Mouse (Mus musculus) neutrophil, adult 5-6 weeks (primary cell): ENCODE measurements around the gene Slc24a3. TPM values are rescaled to one million over a fixed set of nuclear protein-coding genes. Genes with fewer than 3 reads are reported as not detected.

Source experiments
- ATAC-seq: fragments of 151-379, 151-347 bp; 2 replicates; pipeline ENCODE4 v1.8.0; 2017; ENCODE audit warnings: mild to moderate bottlenecking, moderate TSS enrichment; ENCODE audit not compliant: insufficient number of reproducible peaks, poor library complexity, low FRiP score, severe bottlenecking; ENCODE audit errors: extremely low read depth
- total RNA-seq: library from RNA; stranded (forward); fragments of 200-1000 nt; gene quantifications from 2 replicates; pipeline ENCODE4 v1.2.3, GENCODE M21; 2017

Slc24a3 gene
- total RNA-seq, 1 experiment from 2014 or later = 1.0 TPM

DNA sequence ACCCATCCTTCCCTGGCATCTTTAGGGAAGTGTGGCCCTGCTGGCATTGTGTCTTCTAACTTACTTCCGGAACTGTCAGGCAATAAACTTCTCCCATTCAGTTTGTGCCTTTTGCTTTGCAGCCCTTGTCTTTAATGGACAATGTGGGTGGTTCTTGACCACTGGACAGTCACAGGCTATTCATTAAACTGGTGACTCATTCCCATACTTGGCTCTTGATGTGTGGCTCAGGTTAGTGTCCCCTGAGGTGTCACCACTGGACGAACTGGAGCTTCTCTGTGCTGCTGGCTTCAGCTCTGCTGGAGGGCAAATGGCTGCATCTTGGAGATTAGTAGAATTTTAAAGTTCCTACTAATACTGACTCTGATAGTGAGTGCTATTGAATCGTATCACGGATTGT is 518.5 kb downstream of the Slc24a3 start:
- no peak for ATAC-seq

DNA sequence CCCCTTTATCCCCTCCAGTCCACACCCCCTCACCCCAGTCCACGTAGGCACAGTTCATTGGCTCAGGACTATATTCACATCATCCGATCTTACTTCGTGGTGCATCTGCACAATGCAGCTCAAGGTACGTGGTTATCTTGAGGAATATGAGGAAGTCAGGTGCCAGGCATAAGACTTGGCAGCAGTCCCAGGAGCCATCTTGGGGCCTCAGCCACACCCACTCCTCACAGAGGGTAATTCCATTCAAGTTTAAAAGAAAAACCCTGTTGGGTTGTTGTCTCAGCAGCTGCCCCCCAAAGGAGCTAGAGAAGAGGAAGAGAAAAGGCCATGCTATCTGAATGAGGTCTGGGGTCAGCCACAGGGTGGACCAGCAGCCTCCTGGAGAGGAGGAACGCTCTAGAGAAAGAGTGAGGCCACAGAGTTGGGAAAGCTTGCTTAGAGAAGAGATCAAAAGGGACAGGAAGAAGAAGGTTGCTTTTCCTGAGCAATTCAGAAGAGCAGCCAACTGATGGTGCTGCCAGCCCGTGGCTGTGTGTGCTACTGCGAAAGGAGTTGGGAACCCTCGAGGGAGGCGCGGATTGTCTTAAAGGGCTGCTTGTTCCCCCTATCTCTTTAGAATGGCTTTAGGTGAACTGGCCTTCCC is 523.9 kb downstream of the Slc24a3 start:
- no peak for ATAC-seq
